Mouse (Mus musculus) ES-Bruce4 (cell line): ENCODE results near the gene Atp5g2.

ENCODE experiments used
- CTCF ChIP-seq: IDR thresholded peaks from one replicate; pipeline ENCODE4 v1.8.1; 2011; ENCODE audit warnings: low read depth, low read length
- POLR2A ChIP-seq: IDR thresholded peaks from one replicate; pipeline ENCODE4 v1.8.1; 2011; ENCODE audit warnings: low read length; ENCODE audit not compliant: insufficient read depth

- TF ChIP-seq POLR2A (no peak), CTCF (no peak)
Observed at GRCm38 (mm10) chr15:102685791-102686190, 13.6 kb upstream of the Atp5g2 start.
